Mouse (Mus musculus) left cerebral cortex, adult 8-10 months (tissue): ENCODE results near the gene Ptn. TPM values are rescaled to one million over a fixed set of nuclear protein-coding genes. Genes with fewer than 3 reads are reported as not detected.
A peak's percentile ranks its signal among the peaks of the same experiment; 100 is the strongest.

Source experiments
- DNase-seq, 2 experiments: peaks; one replicate each; pipeline ENCODE4 v3.0.0; 2022; ENCODE audit warnings: low spot score in 2 of 2
- total RNA-seq, 4 experiments: library from RNA; stranded (reverse); gene quantifications; 2 replicates each; pipeline ENCODE4 v1.2.4; 2022

Gene Ptn
- total RNA-seq, result 100 to 1,000 TPM; 297 to 351 (median 316) TPM

GRCm38 (mm10) chr6:36809747-36810285 is at the start of gene Ptn:
Ptn (minus strand) TSS chr6:36810220.
- peak; percentile 68 to 81 for DNase-seq

- no peak for DNase-seq
Observed at GRCm38 (mm10) chr6:36858258-36859041, 48.4 kb upstream of the Ptn start.

GRCm38 (mm10) chr6:36857627-36858257 is 47.7 kb upstream of the Ptn start:
- DNase-seq, result no peak

- DNase-seq, result peak; percentile 71 to 88
Observed at GRCm38 (mm10) chr6:36850422-36851129, 40.6 kb upstream of the Ptn start.

- no peak for DNase-seq
Observed at GRCm38 (mm10) chr6:36845288-36845687, 35.3 kb upstream of the Ptn start.

- DNase-seq, result no peak
Observed at GRCm38 (mm10) chr6:36844258-36844657, 34.2 kb upstream of the Ptn start.

GRCm38 (mm10) chr6:36843031-36843488 is 33.0 kb upstream of the Ptn start:
- DNase-seq, result peak in 1 of 2 experiments; percentile 58

GRCm38 (mm10) chr6:36842101-36842922 is 32.3 kb upstream of the Ptn start:
- no peak for DNase-seq

- DNase-seq, result no peak
Observed at GRCm38 (mm10) chr6:36841701-36842100, 31.7 kb upstream of the Ptn start.

- DNase-seq, result no peak
Observed at GRCm38 (mm10) chr6:36841174-36841573, 31.2 kb upstream of the Ptn start.

GRCm38 (mm10) chr6:36838747-36839146 is 28.7 kb upstream of the Ptn start:
- no peak for DNase-seq

GRCm38 (mm10) chr6:36835351-36835750 is 25.3 kb upstream of the Ptn start:
- DNase-seq, result no peak

- no peak for DNase-seq
Observed at GRCm38 (mm10) chr6:36834695-36835265, 24.8 kb upstream of the Ptn start.

GRCm38 (mm10) chr6:36832681-36833080 is 22.7 kb upstream of the Ptn start:
- DNase-seq, result no peak

GRCm38 (mm10) chr6:36832207-36832606 is 22.2 kb upstream of the Ptn start:
- no peak for DNase-seq

- DNase-seq, result no peak
Observed at GRCm38 (mm10) chr6:36830371-36830925, 20.4 kb upstream of the Ptn start.

GRCm38 (mm10) chr6:36819784-36820050 is 9.7 kb upstream of the Ptn start:
- DNase-seq, result no peak

GRCm38 (mm10) chr6:36819019-36819783 is 9.2 kb upstream of the Ptn start:
- DNase-seq, result peak; percentile 57 to 75

GRCm38 (mm10) chr6:36818281-36819018 is 8.4 kb upstream of the Ptn start:
- DNase-seq, result no peak
